Mouse (Mus musculus): Measurements from ENCODE around the gene Slc6a16. TPM values are rescaled to one million over a fixed set of nuclear protein-coding genes. Genes with fewer than 3 reads are reported as not detected.
A peak's percentile ranks its signal among the peaks of the same experiment; 100 is the strongest.

Gene Slc6a16
- total and polyA plus RNA-seq, 2 experiments: 0.37 to 1.9 TPM

- Histone ChIP-seq H3K4me3 (ENCODE audit: insufficient read depth, low read depth, low read length) (no peak overlapping the region), H3K27me3 (ENCODE audit: control insufficient read depth, insufficient read depth, low read length) (no peaks in the 10 kb centered on the region), H3K27ac (replicated peaks; ENCODE audit: insufficient read depth, low read depth, low read length) (no peak overlapping the region), H3K36me3 (ENCODE audit: control insufficient read depth, insufficient read depth, low read length) (no peaks in the 10 kb centered on the region), H3K9ac (ENCODE audit: low read depth, low read length) (no peak overlapping the region), H3K4me1 (ENCODE audit: control insufficient read depth, insufficient read depth, low read length) (no peaks in the 10 kb centered on the region), H3K79me2 (ENCODE audit: control insufficient read depth, insufficient read depth, low read length) (no peaks in the 10 kb centered on the region)
- DNase-seq (ENCODE audit: extremely low read depth, low read depth, low spot score): no peak
- WGBS: 80% methylated on average over 11 of the region's 11 CpGs
- TF ChIP-seq POLR2A (IDR thresholded peaks at IDR 0.05; ENCODE audit: extremely low read depth, insufficient read depth, low read length) (no peak), CTCF (IDR thresholded peaks at IDR 0.05; ENCODE audit: low read depth, low read length) (no peak)
Measured at GRCm38 (mm10) chr7:45198961-45199360, 41.9 kb upstream of the Slc6a16 start.

- H3K27me3 ChIP-seq (ENCODE audit: control insufficient read depth, insufficient read depth, low read length): no peaks in the 10 kb centered on the region
- no peak overlapping the region for H3K27ac ChIP-seq (replicated peaks; ENCODE audit: insufficient read depth, low read depth, low read length)
- DNase-seq (ENCODE audit: extremely low read depth, low read depth, low spot score): no peak
- H3K4me1 ChIP-seq (ENCODE audit: control insufficient read depth, insufficient read depth, low read length): no peaks in the 10 kb centered on the region
- no peaks in the 10 kb centered on the region for H3K36me3 ChIP-seq (ENCODE audit: control insufficient read depth, insufficient read depth, low read length)
- TF ChIP-seq CTCF (IDR thresholded peaks at IDR 0.05; ENCODE audit: low read depth, low read length) (no peak), POLR2A (IDR thresholded peaks at IDR 0.05; ENCODE audit: extremely low read depth, insufficient read depth, low read length) (no peak)
- H3K9ac ChIP-seq (ENCODE audit: low read depth, low read length): no peak overlapping the region
- WGBS: 65% methylated on average over 10 of the region's 10 CpGs
- H3K4me3 ChIP-seq (ENCODE audit: insufficient read depth, low read depth, low read length): no peak overlapping the region
- H3K79me2 ChIP-seq (ENCODE audit: control insufficient read depth, insufficient read depth, low read length): no peaks in the 10 kb centered on the region
Measured at GRCm38 (mm10) chr7:45202654-45203053, 38.2 kb upstream of the Slc6a16 start.

DNA sequence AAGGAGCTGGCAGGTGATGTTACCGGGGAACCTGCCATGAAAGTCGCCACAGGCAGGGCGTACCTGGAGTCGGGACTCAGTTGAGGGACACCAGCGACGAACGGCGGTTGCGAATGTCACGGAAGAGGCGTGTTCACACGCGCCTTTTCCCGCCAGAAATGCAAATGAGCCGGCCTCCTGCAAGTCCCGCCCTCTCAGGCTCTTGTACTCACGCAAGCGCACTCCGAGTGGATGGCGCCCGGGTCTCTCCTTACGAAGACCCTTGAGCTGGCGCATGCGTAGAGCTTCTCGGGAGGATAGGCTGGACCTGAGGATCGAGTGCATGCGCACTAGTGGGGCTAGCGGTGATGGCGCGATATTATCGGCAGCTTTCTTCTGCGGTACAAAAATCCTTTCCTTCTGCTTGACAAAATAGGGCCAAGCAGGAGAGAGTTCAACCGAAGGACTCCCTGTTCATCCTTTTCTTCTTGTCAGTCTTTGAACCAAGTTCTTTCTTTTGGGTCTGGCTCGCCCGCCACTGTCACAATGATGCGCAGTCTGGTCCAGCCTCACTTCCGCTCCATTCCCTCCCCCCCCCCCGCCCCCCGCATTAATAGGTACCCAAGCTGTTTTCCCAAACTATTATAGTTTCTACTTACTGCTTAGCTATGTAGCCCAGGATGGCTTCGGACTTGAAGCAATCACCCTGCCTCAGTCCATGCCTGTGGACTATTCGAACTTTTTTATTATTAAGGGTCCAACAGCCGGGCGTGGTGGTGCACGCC lies 36.3 kb upstream of the Slc6a16 start, which contains the start of gene Ccdc155:
Gene Ccdc155 (minus strand): TSS at position 513 of the 764 bp plus-strand sequence.
- no peak for TF ChIP-seq POLR2A (IDR thresholded peaks at IDR 0.05; ENCODE audit: extremely low read depth, insufficient read depth, low read length)
- no peak for TF ChIP-seq CTCF (IDR thresholded peaks at IDR 0.05; ENCODE audit: low read depth, low read length)
- Histone ChIP-seq H3K4me1 (ENCODE audit: control insufficient read depth, insufficient read depth, low read length) (no peaks in the 10 kb centered on the region), H3K79me2 (ENCODE audit: control insufficient read depth, insufficient read depth, low read length) (no peaks in the 10 kb centered on the region), H3K4me3 (ENCODE audit: insufficient read depth, low read depth, low read length) (peak within 1 kb of the TSS; percentile 22; the same call in 1 of the 2 replicates), H3K9ac (ENCODE audit: low read depth, low read length) (no peak within 1 kb of the TSS), H3K36me3 (ENCODE audit: control insufficient read depth, insufficient read depth, low read length) (no peaks in the 10 kb centered on the region), H3K27ac (replicated peaks; ENCODE audit: insufficient read depth, low read depth, low read length) (no peak within 1 kb of the TSS), H3K27me3 (ENCODE audit: control insufficient read depth, insufficient read depth, low read length) (no peaks in the 10 kb centered on the region)
- DNase-seq (ENCODE audit: extremely low read depth, low read depth, low spot score): peak; percentile 61
- WGBS: 10% methylated on average over 44 of the region's 44 CpGs

- Histone ChIP-seq H3K4me3 (ENCODE audit: insufficient read depth, low read depth, low read length) (no peak overlapping the region), H3K27ac (replicated peaks; ENCODE audit: insufficient read depth, low read depth, low read length) (no peak overlapping the region), H3K9ac (ENCODE audit: low read depth, low read length) (no peak overlapping the region), H3K79me2 (ENCODE audit: control insufficient read depth, insufficient read depth, low read length) (no peaks in the 10 kb centered on the region), H3K27me3 (ENCODE audit: control insufficient read depth, insufficient read depth, low read length) (peaks cover 3% of the 10 kb centered on the region; the same call in 1 of the 2 replicates), H3K4me1 (ENCODE audit: control insufficient read depth, insufficient read depth, low read length) (no peaks in the 10 kb centered on the region), H3K36me3 (ENCODE audit: control insufficient read depth, insufficient read depth, low read length) (no peaks in the 10 kb centered on the region)
- DNase-seq (ENCODE audit: extremely low read depth, low read depth, low spot score): no peak
- 86% methylated on average over 6 of the region's 6 CpGs for WGBS
- TF ChIP-seq POLR2A (IDR thresholded peaks at IDR 0.05; ENCODE audit: extremely low read depth, insufficient read depth, low read length) (no peak), CTCF (IDR thresholded peaks at IDR 0.05; ENCODE audit: low read depth, low read length) (no peak)
Measured at GRCm38 (mm10) chr7:45208260-45208659, 32.6 kb upstream of the Slc6a16 start.

DNA sequence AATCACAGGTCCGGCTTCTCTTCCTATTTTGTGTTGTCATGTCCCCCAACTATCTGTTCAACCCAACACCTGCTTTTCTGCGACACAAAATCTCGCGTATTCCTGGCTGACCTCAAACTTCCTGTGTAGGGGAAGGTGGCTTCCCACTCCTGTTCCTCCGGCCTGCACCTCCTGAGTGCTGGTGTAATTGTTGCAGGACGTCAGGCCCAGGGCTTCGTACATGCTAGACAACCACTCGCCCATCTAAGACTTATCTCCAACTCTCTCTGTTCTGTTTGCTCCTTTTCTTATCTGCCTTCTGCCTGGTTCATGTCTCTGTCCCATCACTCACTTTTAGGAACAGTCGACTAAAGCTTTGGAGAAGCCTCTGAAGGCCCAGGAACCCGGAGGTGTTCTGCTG lies 29.8 kb upstream of the Slc6a16 start:
- H3K4me1 ChIP-seq (ENCODE audit: control insufficient read depth, insufficient read depth, low read length): peaks cover 2% of the 10 kb centered on the region
- H3K27ac ChIP-seq (replicated peaks; ENCODE audit: insufficient read depth, low read depth, low read length): no peak overlapping the region
- H3K4me3 ChIP-seq (ENCODE audit: insufficient read depth, low read depth, low read length): no peak overlapping the region
- no peak for TF ChIP-seq CTCF (IDR thresholded peaks at IDR 0.05; ENCODE audit: low read depth, low read length)
- no peak for TF ChIP-seq POLR2A (IDR thresholded peaks at IDR 0.05; ENCODE audit: extremely low read depth, insufficient read depth, low read length)
- WGBS: 74% methylated on average over 10 of the region's 10 CpGs
- DNase-seq (ENCODE audit: extremely low read depth, low read depth, low spot score): no peak
- H3K9ac ChIP-seq (ENCODE audit: low read depth, low read length): no peak overlapping the region
- H3K79me2 ChIP-seq (ENCODE audit: control insufficient read depth, insufficient read depth, low read length): no peaks in the 10 kb centered on the region
- H3K27me3 ChIP-seq (ENCODE audit: control insufficient read depth, insufficient read depth, low read length): peaks cover 3% of the 10 kb centered on the region; the same call in 1 of the 2 replicates
- H3K36me3 ChIP-seq (ENCODE audit: control insufficient read depth, insufficient read depth, low read length): no peaks in the 10 kb centered on the region

GRCm38 (mm10) chr7:45211851-45212251 lies 29.0 kb upstream of the Slc6a16 start, which contains the start of gene Dkkl1:
Gene Dkkl1 (minus strand): TSS chr7:45212147.
- Histone ChIP-seq H3K27me3 (ENCODE audit: control insufficient read depth, insufficient read depth, low read length) (peaks cover 3% of the 10 kb centered on the region; the same call in 1 of the 2 replicates), H3K36me3 (ENCODE audit: control insufficient read depth, insufficient read depth, low read length) (no peaks in the 10 kb centered on the region), H3K27ac (replicated peaks; ENCODE audit: insufficient read depth, low read depth, low read length) (no peak within 1 kb of the TSS), H3K9ac (ENCODE audit: low read depth, low read length) (no peak within 1 kb of the TSS), H3K4me3 (ENCODE audit: insufficient read depth, low read depth, low read length) (no peak within 1 kb of the TSS), H3K79me2 (ENCODE audit: control insufficient read depth, insufficient read depth, low read length) (no peaks in the 10 kb centered on the region), H3K4me1 (ENCODE audit: control insufficient read depth, insufficient read depth, low read length) (peaks cover 3% of the 10 kb centered on the region)
- no peak for DNase-seq (ENCODE audit: extremely low read depth, low read depth, low spot score)
- no peak for TF ChIP-seq CTCF (IDR thresholded peaks at IDR 0.05; ENCODE audit: low read depth, low read length)
- no peak for TF ChIP-seq POLR2A (IDR thresholded peaks at IDR 0.05; ENCODE audit: extremely low read depth, insufficient read depth, low read length)
- WGBS: 20% methylated on average over 17 of the region's 17 CpGs

Measured in liver, adult 2 months (tissue).